Mouse (Mus musculus) ovary, postnatal 14 days (tissue): Measurements from ENCODE around the gene Gm2a.
"Not testable (repeated sequence)": the region's sequence is repeated elsewhere in the genome, so short reads cannot be mapped to it uniquely, and the experiment has no call there.

Source experiments
- DNase-seq: peaks from one replicate; pipeline ENCODE4 v3.0.0; 2022; ENCODE audit warnings: low spot score

Gene Gm2a

DNA sequence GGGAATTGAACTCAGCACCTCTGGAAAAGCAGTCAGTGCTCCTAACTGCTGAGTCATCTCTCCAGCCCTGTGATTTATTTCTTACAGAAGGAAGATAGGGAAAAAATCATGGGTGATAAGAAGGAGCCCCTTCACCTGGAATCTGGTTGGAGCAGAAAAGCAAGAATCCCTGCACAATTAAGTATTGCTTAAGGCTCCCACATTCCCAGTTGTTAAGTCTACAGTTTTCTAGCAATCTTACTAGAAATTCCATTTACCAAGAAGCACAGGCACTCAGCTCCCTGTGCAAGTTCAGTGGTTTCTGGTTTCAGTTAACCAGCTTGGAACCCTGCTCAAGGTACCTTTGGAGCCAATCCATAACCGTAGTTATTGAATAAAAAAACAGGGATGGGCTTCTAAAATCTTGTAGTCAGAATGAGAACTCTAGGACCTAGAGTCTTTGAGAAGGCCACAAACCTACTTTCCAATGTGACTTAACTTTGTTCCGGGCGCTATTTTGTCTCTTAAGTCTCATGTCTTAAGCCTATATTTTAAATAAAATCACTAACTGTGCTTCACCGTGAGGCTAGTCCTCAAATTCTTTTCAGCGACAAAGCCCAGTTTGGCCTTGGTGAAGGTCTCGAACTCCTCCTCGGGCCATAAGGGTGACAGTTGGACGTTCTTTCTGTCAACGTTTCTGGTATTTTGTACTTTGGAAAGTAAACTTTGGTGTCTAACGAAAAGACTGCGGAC is 1.0 kb upstream of the Gm2a start:
- DNase-seq = no peak

GRCm38 (mm10) chr11:55098189-55098915 is 437 bp downstream of the Gm2a start:
- DNase-seq = no peak

- no peak for DNase-seq
These were observed 1.3 kb downstream of the Gm2a start for GRCm38 (mm10) chr11:55099019-55099771.

GRCm38 (mm10) chr11:55099868-55100267 is 2.0 kb downstream of the Gm2a start:
- DNase-seq = no peak

DNA sequence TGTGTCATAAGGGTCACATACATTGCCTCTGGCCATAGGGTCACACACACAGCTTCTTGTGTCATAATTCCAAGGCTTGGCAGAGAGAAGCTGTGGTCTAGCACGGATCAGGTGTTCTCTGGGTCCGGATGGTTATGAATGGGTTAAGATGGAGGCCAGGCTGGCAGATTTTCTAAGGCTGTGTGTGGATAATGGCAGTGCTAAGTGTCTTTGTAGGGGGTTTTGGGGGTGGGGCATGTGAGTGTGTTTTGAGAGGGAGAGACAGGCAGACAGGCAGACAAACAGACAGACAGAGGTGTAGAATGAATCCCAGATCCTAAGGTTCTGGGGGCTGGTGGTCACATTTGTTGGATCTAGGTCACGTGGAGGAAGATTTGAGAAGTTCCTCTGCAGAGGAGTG is 4.1 kb downstream of the Gm2a start:
- DNase-seq = no peak

- no peak for DNase-seq
These were observed 5.3 kb downstream of the Gm2a start for GRCm38 (mm10) chr11:55103229-55103628.

- DNase-seq = no peak
These were observed 7.5 kb downstream of the Gm2a start for GRCm38 (mm10) chr11:55105389-55105788.

- DNase-seq = no peak
These were observed 8.7 kb downstream of the Gm2a start for GRCm38 (mm10) chr11:55106636-55107035.

DNA sequence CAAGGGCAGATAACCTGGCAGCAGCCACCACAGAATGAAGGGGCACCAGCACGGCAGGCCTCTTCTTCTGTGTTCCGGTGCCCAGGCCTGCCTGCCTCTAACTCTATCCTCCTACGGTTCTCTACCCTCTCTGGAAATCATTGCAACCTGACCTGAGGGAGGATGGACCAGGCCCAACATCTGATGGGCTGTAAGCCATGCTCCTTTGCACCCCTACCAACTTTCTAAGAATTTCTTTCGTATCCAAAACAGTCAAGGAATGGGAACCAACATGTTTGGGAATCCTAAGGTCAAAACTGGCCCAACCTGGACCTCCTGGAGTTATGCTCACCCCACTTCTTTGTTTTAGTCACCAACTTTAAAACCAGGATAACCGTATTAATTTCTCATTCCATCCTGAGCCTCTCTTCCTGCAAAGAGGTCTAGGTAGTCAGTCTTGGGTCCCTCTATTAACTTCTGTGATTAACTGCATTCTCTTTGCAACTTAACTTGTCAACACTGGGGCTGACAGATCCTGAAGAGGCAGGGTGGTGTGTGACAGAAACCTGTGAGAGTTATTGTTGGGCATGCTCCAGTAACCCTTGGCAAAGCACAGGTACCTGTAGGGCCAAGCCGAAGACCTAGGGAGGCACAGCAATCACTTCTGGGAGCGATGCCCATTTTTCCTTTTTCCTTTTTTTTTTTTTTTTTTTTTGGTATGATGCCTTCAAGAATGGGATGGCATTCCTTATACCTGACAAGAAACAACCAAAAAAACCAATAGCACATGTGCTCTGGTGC is 11.8 kb downstream of the Gm2a start:
- DNase-seq = no peak

- DNase-seq = peak; percentile 32
These were observed 12.8 kb downstream of the Gm2a start for GRCm38 (mm10) chr11:55110566-55111169.

DNA sequence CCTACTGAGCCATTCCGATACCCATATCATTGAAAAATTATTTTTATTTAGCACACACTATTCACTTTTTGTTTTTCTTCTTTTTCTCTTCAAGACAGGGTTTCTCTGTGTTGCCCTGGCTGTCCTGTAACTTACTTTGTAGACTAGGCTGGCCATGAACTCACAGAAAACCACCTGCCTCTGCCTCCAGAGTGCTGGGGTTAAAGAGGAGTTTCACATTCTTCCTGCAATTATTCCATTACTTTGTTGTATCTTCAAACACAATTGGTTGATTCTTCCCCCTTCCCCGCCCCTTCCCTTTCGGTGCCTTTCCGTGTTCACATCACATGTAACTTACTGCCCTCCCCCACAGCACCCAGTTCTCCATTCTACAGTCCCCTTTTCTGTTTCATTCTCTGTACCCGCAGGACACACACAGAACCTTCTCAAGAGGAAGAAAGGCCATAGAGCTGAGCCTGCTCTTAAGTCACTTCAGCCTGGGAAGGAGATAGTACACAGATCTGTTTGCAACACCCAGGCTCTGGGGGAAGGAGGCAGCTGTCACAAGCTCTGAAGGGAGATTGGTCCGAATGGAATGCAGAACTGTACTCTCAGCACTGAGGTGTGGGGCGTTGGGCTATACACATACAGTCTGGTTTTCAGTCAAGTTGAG is 15.4 kb downstream of the Gm2a start:
- no peak for DNase-seq

GRCm38 (mm10) chr11:55113861-55114250 is 15.9 kb downstream of the Gm2a start:
- not testable (repeated sequence) for DNase-seq

- no peak for DNase-seq
These were observed 16.4 kb downstream of the Gm2a start for GRCm38 (mm10) chr11:55114291-55114690.

GRCm38 (mm10) chr11:55116004-55116403 is 18.1 kb downstream of the Gm2a start:
- no peak for DNase-seq

DNA sequence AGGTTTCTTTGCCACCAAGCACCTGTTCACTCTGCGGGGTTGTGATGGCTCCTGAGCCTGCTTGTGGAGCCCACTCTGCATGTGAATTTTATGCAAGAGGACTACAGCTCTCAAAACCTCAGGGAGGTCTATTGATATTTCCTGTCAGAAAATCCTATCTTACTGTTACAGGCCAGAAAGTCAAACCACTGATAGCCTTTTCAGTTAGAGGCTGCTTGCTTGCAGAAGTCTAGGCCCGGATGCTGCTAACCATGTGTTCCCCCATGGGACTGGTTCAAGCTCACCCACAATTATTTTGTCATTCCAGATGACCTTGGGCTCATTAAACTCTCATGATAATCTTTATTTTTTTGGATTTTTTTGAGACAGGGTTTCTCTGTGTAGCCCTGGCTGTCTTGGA is 19.1 kb downstream of the Gm2a start:
- DNase-seq = no peak

GRCm38 (mm10) chr11:55120279-55120678 is 22.4 kb downstream of the Gm2a start:
- no peak for DNase-seq

DNA sequence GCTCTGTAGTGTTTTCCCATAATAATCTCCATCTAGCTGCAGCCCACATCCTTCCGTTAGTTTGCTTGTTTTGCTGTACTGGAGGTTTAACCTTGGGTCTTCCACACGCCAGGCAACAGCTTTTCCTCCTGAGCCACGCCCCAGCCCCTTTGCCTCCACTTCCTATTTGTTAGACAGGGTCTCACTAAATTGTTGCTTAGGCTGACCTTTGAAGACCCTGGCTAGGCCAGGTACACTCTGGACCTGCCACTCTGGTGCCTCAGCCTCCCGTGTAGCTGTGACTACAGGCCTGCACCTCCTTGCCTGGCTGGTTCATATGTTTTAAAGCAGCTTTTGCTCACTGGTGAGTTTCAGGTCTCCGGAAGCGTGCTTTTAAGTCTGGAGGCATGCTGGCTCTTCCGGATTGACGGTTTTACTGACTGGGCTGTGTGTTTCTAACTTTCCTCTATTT is 22.9 kb downstream of the Gm2a start:
- DNase-seq = no peak

GRCm38 (mm10) chr11:55121430-55121829 is 23.5 kb downstream of the Gm2a start:
- no peak for DNase-seq

DNA sequence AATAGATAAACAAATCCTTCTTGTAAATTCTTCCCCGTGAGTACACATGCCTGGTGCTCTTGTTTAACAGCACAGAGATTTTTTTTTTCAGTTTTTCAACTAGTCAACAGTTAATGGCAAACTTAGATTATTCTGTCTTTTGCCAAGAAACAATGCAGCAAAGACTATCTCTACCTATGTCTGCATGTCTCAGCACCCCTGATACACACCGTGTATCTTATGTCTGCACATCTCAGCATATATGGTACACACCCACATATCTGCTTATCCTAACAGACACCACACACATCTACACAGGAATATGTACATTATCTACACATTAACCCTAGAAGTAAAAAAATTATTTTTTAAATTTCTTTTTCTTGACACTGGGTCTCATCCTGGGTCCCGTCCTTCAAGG is 28.7 kb downstream of the Gm2a start:
- DNase-seq = no peak

GRCm38 (mm10) chr11:55127937-55128336 is 30.0 kb downstream of the Gm2a start:
- DNase-seq = no peak

- DNase-seq = no peak
These were observed 30.5 kb downstream of the Gm2a start for GRCm38 (mm10) chr11:55128411-55128810.
